Mouse (Mus musculus) stomach, postnatal 0 days (tissue): ENCODE measurements around the gene Cbs.

Experiments used
- CTCF ChIP-seq: IDR thresholded peaks from 2 replicates; pipeline ENCODE4 v1.5.1; 2016; ENCODE audit warnings: antibody characterized with exemption, low read depth, mild to moderate bottlenecking, moderate library complexity
- EP300 ChIP-seq: optimal IDR thresholded peaks from 2 replicates; pipeline ENCODE3; 2016; ENCODE audit warnings: antibody characterized with exemption

GRCm38 (mm10) chr17:31642331-31642730 is 5.3 kb upstream of the Cbs start:
- TF ChIP-seq CTCF (no peak), EP300 (no peak)
